Mouse (Mus musculus) cerebral cortex, adult 2 months (tissue): ENCODE results near the gene Smdt1.

ENCODE experiments used
- WGBS: fragments of 180-500 bp; shearing (Covaris S2); methylation state at CpG from one replicate; pipeline ENCODE4 v1.1.7; 2018; 5-methylcytosine and 5-hydroxymethylcytosine counted together

The Smdt1 gene

DNA sequence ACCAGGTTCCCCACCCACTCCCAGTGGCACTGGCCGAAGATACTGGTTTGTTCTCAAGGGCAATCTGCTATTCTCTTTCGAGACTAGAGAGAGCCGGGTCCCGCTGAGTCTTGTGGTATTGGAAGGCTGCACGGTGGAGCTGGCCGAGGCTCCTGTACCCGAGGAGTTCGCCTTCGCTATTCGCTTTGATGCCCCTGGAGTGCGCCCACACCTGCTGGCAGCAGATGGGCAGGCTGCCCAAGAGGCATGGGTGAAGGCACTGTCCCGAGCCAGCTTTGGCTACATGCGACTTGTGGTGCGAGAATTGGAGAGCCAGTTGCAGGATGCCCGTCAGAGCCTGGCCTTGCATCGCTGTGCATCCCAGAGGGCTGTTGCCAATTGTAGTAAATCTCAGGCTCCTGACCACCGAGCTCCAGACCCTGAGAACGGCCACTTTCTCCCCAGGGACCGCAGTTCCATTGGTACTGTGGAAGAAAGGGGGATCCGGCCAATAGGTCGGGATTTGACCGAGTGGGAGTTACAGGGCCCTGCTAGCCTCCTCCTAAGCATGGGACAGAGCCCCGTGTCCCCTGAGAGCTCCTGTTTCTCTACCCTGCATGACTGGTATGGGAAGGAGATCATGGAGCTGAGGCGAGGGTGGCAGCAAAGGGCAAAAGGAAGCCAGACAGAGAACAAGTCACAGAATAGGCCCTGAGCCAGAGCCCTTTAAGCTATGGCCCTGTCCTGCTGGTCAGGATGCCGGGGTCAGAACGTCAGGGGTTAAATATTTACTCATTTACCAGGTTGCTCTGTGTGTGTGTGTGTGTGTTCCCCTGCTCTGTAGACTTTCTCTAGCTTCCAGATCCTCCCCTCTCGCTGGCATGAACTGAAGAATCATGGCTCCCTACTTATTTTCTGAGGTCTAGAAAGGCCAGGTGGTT, 4.9 kb downstream of the Smdt1 start:
- WGBS, result 87% methylated on average over 27 of the region's 27 CpGs

DNA sequence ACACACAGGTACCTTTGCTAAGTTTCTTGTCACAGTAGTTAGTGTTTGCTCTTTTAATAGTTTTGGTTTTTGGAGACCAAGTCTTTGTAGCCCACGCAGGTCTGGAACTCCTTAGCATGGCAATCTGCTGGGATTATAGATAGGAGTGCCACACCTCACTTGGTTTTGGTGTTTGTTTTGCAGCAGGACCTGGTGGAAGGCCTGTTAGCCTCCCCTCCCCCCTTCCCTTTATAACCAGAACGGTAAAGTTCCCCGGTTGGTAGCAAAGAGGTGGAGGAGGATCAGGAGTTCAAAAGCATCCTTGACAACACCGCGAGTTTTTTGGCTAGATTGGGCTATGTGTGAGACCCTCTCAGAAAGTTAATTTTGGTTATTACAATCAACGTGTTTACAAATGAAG, 6.2 kb downstream of the Smdt1 start:
- WGBS, result 84% methylated on average over 6 of the region's 6 CpGs

DNA sequence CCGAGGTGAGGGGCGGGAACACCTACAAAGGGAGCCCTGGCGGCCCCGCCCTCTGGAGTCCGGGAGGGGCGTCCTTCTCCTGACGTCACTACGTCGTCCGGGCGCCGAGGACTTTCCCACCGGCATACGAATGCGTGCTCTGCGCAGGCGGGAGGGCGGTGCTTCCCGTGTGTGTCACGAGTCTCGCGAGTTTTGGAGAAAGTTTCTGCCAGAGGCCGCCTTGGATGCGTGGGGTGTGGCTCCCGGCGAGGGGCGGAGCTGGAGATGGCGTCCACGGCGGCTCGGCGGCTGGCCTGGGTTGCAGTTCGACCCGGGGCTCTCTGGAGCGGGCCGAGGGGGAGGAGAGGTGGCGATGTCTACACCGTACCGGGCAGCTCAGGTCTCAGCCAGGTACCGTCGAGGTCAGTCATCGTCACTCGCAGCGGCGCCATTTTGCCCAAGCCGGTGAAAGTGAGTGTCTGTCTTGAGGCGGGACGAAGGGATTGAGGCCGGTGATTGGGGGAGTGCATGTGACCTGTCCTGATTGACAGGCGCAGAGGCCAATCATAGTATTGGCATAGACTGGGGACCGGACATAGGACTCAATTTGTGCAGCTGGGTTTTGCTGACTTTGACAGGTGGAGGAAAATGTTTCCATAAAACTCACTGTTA, 7.2 kb downstream of the Smdt1 start:
- WGBS, result under 1% methylated on average over 51 of the region's 51 CpGs

DNA sequence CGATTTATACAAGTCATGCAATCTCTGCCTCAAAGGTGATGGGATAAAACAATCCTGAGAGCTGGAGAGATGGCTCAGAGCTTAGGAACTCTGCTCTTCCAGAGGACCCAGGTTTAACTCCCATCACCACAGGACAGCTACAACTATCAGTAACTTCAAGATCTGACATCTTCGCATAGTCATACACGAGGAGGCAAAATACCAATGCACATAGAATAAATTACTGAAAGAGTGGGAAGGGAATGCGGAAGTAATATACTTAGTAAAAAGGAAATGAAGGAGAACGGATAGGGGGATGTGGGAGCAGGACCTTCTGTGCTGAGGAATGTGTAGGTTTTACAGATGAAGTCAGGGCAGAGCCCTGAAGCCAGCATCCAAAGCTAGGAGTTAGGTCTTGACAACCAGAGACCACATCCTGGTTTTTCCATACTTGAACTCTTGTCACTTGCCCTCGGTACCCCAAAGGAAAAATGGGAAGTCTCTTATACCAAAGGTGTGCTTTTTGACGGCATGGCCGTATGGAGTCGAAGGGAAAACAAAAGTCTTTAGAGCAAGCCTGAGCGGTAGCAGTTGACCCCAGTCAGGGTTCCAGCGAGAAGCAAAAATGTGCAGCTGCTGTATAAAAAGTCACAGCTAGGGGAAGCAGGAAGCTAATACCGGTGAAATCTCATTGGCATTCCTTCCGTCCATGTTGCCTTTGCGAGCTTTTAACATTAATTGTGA, 8.0 kb downstream of the Smdt1 start:
- WGBS, result 31% methylated on average over 14 of the region's 14 CpGs

DNA sequence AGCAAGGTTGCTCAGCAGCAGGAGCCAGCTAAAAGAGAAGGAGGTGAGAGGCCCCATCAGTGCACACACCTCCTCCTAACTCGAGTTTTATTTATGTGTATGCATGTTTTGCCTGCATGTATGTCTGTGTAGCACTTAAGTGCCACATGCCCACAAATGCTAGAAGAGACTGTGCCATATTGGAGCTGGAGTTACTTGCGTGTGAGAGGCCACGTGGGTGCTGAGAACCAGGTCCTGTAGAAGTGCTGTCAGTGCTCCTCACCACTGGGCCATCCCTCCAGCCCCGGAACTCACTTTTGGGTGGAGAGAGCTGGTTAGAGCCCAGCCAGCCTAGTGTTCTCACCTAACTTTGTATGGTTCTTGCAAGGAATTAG, 8.5 kb downstream of the Smdt1 start:
- WGBS, result 70% methylated on average over 4 of the region's 4 CpGs

DNA sequence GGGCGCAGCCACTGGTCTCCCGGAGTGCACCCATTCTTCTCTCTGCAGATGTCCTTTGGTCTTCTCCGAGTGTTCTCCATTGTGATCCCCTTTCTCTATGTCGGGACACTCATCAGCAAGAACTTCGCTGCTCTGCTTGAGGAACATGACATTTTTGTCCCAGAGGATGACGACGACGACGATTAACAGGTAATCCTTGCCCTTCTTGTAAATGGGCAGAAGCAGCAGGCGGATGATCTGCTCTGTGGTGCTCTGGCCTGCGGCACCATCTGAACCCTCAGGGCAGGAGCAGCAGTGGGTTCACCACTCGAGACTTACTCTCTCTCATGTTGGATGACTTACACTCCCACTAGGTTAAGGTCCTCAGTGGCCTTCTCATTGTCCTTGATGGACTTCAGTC, 9.1 kb downstream of the Smdt1 start:
- 91% methylated on average over 12 of the region's 12 CpGs for WGBS

DNA sequence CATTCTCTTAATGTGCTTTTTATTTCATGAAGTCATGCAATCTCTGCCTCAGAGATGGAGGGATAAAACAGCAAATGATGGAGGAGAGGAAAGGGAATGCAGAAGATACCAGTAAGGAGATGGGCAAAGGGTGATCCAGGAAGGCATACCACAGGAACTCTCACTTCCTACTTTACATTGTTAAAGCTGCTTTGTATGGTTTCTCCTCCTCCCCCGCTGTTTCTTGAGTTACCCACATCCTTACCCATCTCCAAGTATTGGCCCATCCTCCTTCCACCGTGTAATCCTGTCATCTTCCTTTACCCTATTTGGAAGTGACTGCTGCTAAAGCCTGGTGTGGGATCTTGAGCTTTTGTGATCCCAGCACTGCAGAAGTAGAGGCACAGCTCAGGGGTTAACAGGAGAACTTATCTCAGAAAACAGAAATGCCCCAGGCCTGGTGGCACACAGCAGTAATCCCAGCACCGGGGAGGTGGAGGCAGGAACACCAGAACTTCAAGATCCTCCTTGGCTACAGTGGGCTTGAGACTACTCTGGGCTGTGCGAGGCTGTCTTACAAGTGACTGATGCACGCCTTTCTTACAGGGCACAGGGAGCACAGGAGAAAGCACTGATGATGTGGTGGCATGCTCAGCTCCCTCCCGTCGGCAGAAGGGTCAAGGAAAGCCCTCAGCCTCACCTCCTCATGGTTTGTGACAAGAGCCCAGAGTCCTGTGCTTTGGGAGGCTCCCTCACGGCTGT, 9.7 kb downstream of the Smdt1 start:
- WGBS, result 84% methylated on average over 8 of the region's 8 CpGs

DNA sequence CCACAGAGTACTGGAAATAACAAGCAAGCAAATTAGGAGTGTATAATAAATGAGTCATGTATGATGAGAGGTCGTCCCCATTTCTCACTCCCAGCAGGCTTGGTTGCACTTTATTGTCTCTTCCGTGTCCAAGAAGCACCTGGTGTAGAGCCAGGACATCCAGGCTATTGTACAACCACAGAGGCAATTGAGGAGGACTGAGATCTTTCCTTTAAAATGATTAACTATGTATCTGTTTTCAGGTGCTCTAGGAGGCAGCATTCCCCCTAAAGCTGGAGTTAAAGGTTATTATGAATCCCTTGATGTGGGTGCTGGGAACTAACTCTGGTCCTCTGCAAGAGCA, 10.2 kb downstream of the Smdt1 start:
- 74% methylated on average over 2 of the region's 2 CpGs for WGBS

DNA sequence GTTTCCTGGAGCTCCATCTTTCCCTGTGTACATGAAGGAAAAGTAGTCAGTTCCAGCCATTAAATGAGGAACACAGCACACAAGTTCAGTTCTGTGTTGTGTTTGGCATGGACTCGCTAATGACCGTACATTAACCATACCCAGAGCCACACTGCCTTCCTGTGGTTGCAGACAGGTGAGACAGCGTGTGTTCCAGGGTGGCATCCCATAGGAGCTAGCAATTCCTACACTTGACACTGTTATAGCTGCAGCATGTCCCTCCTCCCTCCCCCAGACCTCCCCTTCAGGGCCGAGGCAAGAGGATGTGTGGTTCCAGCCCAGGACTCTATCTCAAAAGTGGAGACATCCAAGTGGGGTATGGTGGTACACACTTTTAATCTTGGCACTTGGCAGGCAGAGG, 11.6 kb downstream of the Smdt1 start:
- WGBS, result 88% methylated on average over 4 of the region's 4 CpGs

DNA sequence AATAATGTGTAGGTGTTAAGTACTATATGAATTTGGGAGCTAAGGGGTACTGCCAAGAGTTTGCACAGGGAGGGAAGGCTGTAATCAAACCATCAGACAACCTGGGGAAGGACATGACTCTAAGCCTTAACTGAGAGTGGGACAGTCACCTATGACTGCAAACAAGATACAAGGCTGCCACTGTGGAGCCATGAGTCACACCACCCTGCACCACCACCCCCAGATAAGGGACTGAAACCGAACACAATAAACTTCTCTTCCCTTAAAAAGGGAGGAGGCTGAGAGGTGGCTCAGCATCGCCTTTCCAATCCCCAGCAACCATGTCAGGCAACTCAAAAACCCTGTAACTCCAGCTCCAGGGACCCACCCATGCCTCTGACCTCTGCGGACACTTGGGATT, 12.7 kb downstream of the Smdt1 start:
- 49% methylated on average over 3 of the region's 3 CpGs for WGBS

DNA sequence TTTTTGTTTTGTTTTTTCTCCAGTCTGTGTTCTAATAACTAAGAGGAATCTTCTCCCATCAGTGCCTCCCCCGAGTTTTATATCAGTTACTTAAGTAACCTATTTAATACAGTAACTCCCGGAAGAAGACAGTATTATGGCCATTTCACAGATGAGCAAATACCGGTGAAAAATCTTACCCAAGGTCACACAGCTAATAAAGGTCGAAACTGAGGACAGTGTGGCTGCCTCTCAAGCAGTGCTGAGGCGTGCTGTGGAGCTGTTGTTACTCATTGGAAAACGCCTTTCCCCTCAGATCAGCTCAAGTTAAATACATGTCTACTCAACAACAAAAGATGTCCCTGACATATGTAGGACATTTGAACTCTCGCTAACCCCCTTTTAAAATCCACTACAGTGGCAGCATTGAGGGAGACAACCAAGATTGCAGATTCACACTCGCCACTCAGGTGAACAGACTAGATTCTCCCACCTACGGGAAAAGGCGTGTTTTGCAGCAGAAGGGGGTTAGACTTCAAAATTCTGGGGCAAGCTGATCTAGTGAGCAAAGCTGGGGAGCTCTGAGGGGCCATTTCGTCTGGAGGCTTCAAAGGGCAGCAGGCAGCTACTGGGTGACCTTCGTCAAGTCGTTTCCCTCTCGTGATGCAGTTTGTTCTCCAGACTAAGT, 14.5 kb downstream of the Smdt1 start:
- 15% methylated on average over 14 of the region's 14 CpGs for WGBS

DNA sequence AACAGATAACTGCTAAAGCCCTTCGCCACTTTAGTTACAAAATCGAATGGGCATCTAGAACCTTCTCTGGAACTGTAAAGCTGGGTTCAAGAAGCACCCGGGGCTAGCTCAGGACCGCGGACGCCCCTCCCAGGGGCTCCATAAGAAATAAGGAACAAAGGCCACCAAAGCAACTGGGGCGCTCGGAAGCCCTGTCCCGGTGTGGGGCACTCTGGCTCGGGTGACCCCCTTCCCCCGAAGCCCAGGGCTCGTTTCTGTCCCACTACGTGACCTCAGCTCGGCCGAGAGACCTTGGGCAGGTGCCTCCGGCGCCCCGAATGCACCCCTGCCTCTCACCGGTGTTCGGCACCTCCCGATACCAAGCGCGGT, 15.0 kb downstream of the Smdt1 start:
- WGBS, result under 1% methylated on average over 23 of the region's 23 CpGs

DNA sequence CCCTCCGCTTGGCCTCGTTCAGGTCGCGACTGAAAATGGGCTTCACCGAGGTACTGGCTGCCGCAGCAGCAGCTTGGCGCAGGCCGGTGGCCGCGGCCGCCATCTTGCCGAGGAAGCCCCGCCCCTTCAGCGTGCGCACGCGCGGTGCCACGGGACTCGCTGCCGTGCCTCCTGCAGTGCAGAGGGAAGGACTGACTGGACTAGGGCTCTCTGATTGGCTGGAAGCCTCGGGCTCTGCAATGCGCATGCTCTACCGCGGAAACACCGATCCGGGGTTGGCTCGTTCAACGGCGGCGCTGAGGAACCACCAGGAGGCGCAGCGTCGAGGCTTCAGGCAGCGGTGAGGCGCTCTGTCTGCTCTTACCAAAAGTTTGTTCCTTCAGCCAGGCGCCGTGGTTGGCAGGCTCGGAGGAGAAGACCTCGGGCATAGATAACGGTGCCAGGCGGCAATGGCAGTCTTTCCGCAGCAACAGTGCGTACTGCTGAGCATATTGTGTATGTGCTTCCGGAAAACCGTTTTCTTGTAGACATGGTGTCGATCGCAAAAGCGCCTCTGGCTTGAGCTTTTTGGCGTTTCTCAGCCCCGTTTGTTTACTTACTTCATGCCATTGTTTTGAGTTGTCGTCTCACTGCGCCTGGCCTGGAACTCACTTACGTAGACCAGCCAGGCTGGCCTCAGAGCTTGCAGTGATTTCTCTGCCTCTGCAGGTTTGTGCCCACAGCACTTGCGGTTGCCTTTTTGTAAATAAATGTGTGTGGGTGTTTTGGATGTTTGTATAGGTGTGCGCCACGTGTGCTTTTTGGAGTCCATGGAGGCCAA, 15.6 kb downstream of the Smdt1 start, which contains the start of gene Ndufa6:
Ndufa6 (minus strand) TSS at position 197 of the 820 bp plus-strand sequence.
- 1% methylated on average over 57 of the region's 57 CpGs for WGBS

DNA sequence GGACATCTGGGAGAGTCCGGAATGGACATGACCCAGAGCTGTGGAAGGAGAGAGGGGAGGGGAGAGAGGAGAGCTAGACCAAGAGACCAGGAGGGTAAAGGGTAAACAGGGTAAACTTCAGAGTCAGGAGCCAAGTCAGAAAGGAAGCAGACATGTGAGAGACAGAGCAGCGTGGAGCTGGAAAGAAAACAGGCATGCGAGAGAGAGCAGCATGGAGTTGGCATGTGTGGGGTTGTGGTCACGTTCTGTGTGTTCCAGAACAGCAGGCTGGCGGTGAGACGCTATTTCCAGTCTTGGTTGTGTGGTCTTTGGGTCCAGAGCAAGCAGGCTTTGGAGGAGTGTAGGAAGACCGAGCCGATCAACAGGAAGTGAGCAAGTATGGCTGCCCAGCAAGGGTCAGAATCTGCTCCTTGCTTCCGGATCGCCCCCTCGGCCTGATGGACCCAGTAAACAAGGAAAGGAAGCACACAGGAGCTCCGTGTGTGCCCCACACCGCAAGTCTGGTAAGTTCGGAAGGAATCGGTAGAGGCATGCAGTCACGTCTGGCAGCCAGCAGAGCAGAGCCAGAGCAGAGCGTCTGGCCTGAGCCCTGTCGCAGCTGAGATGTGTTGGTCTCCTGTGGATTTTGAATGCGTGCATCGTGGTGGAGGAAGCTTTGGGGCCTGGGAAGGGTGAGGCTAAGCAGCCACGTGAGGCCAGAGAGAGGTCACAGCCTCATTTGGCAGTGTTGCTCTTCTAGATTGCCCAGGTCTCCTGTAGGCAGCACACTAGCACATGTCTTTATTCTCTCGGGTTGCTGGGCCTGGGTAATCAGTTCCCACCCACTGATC, 19.9 kb downstream of the Smdt1 start:
- WGBS, result 70% methylated on average over 22 of the region's 22 CpGs

DNA sequence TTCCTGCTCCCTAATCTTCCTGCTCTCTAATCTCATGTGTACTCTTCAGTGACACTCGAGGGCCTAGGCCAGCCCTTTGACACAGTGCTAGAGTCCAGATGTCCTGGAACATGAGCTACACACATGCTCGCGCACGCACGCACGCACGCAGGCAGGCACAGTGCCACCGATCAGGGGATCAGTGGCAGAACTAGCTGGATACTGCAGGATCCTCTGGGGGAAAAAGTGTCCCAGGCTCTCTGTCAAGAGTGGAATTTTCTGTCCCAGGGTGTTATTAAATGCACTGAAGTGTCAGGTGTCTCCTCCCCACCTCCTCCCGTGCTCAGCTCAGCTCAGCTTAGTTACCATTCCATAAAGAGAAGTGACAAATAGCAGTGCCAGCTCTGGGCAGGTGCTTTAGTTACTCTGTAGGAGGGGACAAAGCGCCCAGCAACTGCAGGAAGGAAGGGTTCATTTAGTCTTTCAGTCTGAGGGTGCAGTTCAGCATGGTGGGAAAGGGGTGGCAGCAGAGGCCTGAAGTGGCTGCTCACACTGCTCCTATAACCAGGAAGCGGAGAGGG, 22.8 kb downstream of the Smdt1 start:
- 81% methylated on average over 11 of the region's 11 CpGs for WGBS

DNA sequence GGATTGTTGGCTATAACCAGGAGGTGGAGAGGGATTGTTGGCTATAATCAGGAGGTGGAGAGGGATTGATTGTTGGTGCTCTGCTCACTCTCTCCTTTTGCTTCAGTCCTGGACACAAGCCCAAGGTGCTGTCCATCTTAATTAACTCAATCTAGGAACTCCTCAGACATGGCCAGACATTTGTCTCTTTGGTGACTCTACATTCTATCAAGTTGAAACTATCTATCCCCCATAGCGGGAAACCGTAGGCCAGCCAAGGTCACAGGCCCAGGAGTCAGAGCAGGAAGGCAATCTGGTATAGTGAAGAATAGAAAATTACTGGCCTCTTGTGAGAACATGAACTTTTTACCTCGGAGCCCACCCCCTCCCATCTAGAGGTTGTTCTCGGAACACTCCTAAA, 23.5 kb downstream of the Smdt1 start:
- 90% methylated on average over 4 of the region's 4 CpGs for WGBS

DNA sequence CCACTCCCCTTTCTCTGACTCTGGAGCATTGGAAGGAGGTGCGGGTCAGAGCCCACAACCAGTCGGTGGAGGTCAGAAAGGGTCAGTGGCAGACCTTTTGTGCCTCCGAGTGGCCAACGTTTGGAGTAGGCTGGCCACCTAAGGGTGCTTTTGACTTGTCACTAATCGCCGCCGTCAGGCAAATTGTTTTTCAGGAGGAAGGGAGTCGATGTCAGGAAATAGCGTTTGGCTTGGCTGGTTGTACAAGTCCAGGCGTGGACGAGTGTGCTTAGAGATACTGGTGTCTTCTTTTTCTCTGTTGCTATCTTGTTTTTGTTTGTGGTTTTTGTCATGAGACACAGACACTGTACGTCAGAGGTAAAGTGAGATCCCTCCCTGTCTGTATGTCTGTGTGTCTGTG, 25.0 kb downstream of the Smdt1 start:
- WGBS, result 74% methylated on average over 9 of the region's 12 CpGs

DNA sequence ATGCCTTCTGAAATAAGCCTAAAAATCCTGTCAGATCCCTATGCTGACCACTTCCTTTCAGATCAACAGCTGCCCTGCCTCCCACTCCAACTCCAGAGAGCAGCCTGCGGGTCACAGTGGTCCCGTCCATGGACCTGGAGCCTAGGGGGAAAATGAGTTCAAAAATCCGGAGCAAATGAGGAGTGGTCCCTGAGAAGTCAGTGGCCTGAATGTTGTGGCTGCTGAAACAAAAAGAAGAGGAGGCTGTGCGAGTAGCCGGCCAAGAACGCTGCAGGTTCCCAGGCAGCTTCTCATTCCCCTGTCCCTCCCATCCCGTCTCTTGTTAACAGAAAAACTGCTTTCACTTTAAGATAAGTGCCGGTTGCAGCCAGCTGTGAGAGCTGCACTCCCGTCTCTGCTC, 25.8 kb downstream of the Smdt1 start:
- WGBS, result 58% methylated on average over 7 of the region's 9 CpGs

DNA sequence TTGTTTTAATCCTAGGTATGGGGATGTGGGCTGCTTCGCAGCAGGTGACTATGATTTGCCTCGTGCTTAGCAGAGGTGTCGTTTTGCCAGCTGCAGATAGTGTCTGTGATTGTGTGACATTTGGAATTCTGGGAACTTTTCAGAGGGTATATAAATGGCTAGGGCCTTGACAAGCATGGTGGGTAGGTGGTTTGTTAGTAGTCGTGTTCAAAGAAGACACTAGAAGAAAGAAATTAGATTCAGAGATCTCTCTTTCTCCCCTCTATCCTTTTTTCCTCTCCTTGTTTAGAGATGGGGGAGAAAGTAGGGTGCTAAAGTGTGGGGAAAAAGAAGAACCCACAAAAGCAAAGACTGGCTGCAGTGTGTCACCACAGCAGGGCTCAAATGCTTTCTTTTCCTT, 29.4 kb downstream of the Smdt1 start:
- WGBS, result 85% methylated on average over 4 of the region's 4 CpGs
